Mouse (Mus musculus) spleen, adult 10 weeks (tissue): ENCODE data around the gene Gm5114. TPM values are rescaled to one million over a fixed set of nuclear protein-coding genes. Genes with fewer than 3 reads are reported as not detected.

ENCODE experiments used
- polyA plus RNA-seq: library from polyadenylated mRNA; stranded (reverse); fragments of 350-450 nt; fragmentation: Illumina TruSeq; extraction: RNeasy Lipid Tissue Mini Kit (QIAGEN cat#74804); gene quantifications from one replicate; pipeline ENCODE4 v1.2.3, GENCODE M21; 2015; ENCODE audit warnings: low replicate concordance; ENCODE audit not compliant: insufficient read depth

Gm5114 gene
- not detected for polyA plus RNA-seq

DNA sequence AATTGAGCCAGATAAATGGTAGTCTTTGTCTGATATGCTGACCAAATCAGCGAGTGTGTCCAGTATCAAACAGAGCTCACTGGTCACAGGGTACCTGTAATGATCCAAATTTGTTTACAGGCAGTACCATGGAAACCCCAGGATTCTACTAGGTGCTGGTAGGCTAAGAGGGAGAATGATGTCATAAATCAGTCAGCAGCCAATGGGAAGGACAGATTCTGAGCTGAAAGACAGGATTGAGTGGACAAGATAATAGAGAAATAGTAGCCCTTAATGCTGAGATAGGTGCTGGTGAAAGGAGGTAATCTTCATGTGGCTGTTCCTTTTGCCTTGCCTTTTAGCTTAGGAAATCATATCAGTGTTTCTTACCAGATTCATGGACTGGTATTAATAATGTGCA, at the start of gene Gm5114:
Gm5114 (minus strand) TSS at position 101 of the 400 bp plus-strand sequence.

Other genes starting within 250 kb of the Gm5114 start
- 5.7 TPM for gene Zfp619, start 104.6 kb upstream of the Gm5114 start, polyA plus RNA-seq